Mouse (Mus musculus) heart, postnatal 36 days (tissue): Measurements from ENCODE around the gene AC141477.1. TPM values are rescaled to one million over a fixed set of nuclear protein-coding genes. Genes with fewer than 3 reads are reported as not detected.

Source experiments
- DNase-seq, 2 experiments: peaks; one replicate each; pipeline ENCODE4 v3.0.0; 2021 to 2022
- intact Hi-C: fragments of 180-260 bp; cut with DNase I; formaldehyde crosslinking; loops from one replicate; pipeline ENCODE4 v1.15.1; 2025
- total RNA-seq, 2 experiments: library from RNA; stranded (reverse); gene quantifications; 2 replicates each; pipeline ENCODE4 v1.2.3; 2021

AC141477.1 gene
- total RNA-seq: not detected

DNA sequence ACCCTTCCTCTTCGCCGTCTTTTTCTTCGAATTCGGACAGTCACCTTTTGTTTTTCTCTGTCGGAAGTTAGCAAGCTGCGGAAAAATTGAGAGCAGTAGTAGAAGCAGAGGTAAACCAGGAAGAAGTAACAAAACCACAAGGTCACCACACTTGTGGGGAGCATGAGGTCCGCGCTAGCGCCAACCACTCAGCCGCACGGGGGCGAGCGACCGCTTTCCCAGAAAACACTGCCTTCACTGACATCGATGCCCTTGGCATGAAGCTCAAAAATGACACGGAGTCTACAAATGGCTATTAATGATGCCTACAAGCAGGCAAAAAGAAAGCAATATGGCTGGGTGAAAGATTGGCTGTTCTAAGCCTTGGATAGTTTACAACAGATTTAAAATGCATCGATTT lies at the start of gene AC141477.1:
Gene AC141477.1, minus strand, starts transcription at position 164 of the 400 bp plus-strand sequence.
- intact Hi-C loops: no loop called here
- no peak for DNase-seq

DNA sequence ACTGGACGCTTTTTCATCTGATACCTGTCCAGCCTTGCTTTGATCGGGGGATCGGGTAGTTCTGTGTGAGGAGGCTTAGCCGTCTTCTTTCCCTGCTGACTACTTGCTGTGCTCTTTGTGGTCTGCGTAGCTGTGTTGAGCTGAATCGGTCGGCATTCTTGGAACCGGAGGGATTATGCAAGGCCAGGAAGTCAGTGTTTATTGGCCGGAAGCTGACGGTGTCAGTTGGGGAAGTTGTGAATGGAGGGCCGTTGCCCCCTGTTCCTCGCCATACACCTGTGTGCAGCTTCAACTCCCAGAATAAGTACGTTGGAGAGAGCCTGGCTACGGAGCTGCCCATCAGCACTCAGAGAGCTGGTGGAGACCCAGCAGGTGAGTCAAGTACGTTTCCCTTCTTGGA lies 49.0 kb upstream of the AC141477.1 start:
- intact Hi-C loops: no loop called here
- no peak for DNase-seq

DNA sequence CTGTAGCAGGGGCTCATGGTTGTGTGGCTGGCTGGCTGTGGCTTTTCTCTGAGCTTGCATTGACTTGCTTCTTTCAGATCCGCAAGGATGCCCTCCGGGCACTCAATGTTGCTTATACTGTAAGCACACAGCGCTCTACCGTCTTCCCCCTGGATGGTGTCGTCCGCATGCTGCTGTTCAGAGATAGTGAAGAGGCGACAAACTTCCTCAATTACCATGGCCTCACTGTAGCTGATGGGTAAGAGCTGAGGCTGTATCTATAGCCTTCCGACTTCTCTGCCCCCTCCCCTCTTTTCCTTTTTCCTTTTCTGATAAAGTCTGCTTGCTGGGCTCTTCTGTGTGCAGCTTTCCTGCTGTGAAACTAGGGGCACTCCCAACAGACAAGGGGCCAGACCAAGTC lies 48.0 kb upstream of the AC141477.1 start:
- intact Hi-C loops: no loop called here
- DNase-seq: no peak

DNA sequence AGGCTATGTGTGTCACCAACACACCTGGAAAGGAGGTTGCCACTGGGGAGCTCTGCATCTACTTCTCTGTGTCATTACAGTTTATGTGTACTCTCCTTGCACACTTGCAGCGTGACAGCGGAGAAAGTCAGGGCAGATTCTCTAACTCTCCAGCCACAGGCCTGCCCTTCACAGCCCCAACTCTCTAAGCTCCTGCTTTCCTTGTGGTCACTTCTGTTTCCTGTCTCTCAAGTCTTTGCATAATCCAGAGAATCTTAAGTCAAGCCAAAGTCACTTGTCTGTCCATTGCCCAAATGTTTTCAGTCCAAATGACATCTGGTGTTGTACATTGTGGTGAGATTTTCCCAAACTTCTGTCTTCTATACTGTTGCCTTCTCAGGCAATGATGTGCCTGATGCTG lies 46.1 kb upstream of the AC141477.1 start:
- intact Hi-C loops: no loop called here
- no peak for DNase-seq

DNA sequence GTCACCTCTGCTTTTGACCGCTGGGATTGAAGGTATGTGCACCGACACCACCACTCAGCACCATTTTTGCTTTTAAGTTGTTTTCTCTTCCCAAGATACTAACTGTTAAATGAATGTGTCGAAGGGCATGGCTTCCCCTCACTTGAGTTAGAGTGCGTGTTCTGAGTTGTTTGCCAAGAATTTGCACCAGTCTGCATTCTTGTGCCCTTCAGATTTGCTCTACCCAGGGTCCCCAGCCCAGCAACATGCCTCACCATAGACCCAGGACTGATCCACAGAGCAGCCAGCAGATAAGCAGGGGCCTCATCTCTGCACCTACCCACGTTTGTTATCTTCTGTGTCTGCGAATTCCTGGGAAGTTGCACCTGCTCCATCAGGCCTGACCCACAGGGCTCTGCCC lies 41.2 kb upstream of the AC141477.1 start:
- DNase-seq: no peak
- intact Hi-C loops: no loop called here

DNA sequence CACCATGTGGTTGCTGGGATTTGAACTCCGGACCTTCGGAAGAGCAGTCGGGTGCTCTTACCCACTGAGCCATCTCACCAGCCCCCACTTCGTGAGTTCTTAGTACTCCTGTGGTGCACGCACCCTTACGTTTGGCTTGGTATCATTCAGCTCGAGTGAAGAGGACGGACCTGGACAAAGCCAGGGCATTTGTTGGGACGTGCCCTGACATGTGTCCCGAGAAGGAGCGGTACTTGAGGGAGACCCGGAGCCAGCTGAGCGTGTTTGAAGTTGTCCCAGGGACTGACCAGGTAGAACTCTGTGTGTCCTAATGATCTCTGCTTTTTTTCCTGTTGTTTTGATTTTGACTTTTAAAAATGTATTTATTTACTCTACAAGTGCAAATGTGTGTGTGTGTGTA lies 40.6 kb upstream of the AC141477.1 start:
- intact Hi-C loops: no loop called here
- DNase-seq: no peak

DNA sequence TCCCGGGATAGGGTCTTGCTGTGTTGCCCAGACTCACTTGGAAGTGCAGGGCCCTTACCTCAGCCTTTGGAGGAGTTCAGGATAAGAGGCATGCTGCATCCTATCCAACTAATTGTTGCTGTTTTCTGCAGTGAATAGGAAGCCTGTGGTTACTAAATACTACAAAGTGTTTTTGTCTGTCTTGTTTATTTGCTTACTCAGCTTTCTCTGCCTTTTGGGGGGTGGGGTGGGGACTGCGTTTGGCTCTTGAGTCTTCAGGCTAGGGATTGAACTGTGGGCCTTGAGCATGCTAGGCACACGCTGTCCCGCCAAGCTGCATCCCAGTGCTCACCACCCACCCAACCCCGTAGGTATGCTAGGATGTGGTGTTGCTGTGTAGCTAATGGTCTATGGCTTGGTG lies 33.5 kb upstream of the AC141477.1 start:
- intact Hi-C loops: no loop called here
- DNase-seq: no peak

DNA sequence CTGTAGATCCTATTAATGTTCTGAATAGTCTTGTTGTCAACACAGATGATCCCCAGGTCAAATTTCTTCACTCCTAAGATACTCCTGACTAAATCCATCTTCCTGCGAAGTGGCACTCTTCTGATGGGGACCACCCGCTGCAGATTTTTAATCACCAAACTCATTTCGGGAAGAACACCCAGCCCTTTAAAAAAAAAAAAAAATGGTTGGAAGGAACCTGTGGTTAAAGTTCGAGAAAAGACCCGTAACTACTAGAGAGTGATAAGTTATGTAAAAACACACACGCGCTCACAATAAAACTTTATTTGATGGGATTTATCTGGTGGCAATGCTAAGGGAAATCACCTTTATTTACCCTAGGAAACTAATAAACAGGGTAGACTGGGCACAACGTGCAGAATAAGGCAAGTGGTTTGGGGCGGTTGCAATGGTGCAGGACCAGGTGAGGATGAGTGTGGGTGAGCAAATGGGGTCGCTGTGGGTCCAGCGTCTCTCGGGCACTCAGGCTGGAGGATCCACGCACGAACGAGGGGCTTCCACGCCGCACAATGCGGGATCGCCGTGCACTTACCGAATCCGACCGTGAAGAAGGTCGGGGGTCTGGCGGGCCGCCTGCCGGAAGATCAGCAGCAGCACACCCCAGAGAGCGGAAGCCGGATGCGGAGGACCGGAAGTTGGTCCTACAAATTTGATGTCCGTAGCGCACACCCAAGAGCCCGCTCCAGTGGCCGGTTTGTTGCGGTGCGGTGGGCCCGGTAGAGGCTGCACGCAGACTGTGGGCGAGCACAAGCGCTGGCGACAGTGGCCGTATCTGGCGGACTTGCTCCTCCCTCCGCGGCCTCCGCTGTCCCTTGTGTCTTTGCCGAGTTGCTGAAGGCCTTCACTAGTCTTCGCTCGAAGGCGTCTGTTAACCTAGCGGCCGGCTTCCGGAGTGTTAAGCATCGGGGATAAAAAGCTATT lies 28.2 kb upstream of the AC141477.1 start, which contains the start of the genes Mcm3ap and Ybey:
Gene Mcm3ap, plus strand, starts transcription at position 725 of the 960 bp plus-strand sequence.
Gene Ybey, minus strand, starts transcription at position 912 of the 960 bp plus-strand sequence.
- intact Hi-C loops: loop anchor here (2.0 to 5.0 kb wide), 2 partner anchors 26 to 264 kb away; partner anchors contain the start of gene Pcnt
- DNase-seq: peak; percentile 86 to 91

DNA sequence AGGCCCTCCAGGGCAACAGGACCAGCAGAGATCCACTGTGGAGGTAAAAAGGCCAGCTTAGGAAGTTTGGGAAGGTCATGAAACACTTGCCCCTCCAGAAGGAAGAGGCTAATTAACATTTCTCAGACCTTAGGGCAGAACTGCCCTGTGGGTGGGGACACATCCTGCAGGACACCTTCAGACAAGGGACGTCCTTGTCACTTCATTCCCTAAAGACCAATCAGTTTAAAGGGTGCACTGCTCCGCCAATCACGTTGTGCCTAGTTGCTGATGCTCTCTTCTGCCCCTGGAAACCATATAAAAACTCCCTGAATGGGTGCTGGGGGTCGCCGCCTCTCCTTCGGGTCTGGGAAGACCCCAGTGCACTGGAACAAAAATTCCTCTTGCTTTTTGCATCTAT lies 22.5 kb upstream of the AC141477.1 start:
- intact Hi-C loops: no loop called here
- no peak for DNase-seq

DNA sequence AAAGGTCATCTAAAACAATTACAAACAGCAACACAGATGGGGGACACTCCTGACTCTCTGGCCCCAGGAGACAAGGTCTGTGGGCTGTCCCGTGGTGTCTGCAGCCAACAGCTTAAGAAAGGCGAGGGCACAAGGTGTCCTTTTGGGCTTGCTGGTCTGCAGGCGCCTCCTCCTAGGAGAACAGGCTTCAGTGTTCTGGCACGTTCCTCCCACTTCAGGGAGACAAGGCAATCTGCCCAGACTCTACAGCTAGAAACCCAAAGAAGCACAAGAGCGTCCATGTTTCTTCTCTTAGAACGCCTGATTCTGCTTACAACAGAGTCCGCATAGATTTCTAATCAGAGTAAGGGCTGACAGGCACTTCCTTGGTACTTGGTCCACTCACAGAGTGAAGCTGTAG lies 22.1 kb upstream of the AC141477.1 start:
- no peak for DNase-seq
- intact Hi-C loops: no loop called here

DNA sequence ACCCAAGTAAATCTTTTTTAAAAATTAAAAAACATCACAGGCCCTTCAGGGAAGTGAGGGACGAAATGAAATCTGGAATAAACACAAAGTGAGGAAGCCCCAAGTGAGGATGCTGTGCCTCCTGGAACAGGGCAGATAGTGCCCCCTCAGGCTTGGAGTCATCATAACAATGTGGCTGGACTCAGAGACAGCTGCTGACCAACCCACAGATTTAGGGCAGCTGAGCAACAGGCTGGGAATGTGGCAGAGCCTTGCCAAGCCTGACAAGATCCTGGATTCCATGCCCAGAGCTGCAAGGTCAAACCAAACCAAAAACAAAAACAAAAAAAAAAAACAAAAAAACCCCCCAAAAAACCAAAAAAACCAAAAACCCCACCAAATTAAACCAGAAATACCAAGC lies 21.0 kb upstream of the AC141477.1 start:
- no peak for DNase-seq
- intact Hi-C loops: no loop called here

DNA sequence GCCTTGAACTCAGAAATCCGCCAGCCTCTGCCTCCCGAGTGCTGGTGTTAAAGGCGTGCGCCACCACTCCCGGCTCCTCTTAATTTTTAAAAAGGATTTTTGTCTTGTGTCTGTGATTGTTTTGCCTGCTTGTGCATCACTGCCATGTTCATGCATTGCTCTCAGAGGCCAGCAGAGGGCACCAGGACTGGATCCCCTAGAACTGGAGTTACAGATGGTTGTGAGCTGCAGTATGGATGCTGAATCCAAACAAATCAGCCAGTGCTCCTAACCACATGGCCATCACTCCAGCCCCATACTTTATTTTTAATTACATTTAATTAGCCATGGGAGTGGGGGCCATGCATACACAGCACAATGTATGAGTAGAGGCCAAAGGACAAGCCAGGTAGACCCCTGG lies 15.0 kb upstream of the AC141477.1 start:
- intact Hi-C loops: loop anchor here (1.0 kb wide), 1 partner anchor 280 kb away; no protein-coding TSS in a partner anchor
- peak; percentile 18 to 56 for DNase-seq

DNA sequence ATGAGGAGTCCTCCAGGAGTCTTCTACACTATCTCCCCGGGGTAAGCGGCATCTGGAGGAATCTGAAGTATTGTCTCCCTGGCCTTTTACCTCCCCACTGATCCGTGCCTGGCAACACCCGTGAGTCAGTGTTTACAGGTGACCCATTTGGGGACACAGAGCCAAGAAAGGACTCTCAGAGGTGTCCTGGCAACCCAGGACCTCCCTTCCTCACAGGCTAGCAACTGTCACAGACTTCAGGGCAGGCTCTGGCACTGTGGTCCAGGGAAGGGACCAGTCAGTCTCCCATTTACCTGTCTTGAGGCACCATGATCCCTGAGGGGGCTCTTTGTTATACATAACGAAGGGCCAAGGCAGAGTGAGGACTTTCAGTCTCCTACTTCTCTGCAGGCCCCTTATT lies 8.6 kb upstream of the AC141477.1 start, which contains the start of gene 2610028H24Rik:
Gene 2610028H24Rik, plus strand, starts transcription at position 231 of the 400 bp plus-strand sequence.
- intact Hi-C loops: loop anchor here (5.0 kb wide), 1 partner anchor 173 kb away; the partner anchor contains the start of gene Col6a2
- no peak for DNase-seq

DNA sequence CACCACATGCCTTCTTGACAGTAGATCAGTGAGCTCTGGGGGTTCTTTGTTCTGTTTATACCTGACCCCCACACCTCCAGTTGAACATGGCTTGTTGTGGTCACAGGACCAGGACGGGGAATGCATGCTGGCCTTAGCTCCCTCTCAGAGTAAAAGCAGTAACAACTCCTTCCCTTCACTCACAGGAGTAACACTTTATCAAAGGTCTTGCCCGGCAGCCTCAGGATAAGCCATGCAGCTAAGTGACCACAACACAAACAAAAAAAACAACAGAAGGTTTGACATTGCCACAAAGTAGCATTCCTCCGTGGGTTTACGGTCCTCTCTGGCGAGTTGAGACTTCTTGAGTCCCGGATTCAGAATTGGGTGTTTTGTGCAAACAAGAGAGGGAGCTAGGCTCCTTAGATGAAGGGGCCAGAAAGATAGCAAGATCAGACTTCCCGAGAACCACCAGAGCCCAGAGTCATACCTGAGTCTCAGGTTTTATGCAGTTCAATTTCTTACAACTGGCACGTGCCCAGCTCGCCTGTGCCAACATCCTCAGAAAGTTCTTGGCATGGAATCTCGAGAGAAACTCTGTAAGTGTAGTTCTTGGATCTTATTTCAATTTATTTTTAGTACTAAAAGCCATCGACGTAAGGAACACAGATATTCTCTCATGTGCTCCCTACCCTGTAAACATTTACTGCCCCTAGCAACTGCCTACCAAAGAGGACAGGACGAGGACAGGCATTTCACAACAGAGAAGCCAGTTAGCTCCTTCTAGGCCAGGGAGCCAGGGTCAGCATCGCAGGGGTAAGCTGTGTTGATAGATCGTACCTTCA lies 7.4 kb upstream of the AC141477.1 start:
- intact Hi-C loops: loop anchor here (5.0 kb wide), 1 partner anchor 175 kb away; the partner anchor contains the start of gene Col6a2
- DNase-seq: peak; percentile 56

DNA sequence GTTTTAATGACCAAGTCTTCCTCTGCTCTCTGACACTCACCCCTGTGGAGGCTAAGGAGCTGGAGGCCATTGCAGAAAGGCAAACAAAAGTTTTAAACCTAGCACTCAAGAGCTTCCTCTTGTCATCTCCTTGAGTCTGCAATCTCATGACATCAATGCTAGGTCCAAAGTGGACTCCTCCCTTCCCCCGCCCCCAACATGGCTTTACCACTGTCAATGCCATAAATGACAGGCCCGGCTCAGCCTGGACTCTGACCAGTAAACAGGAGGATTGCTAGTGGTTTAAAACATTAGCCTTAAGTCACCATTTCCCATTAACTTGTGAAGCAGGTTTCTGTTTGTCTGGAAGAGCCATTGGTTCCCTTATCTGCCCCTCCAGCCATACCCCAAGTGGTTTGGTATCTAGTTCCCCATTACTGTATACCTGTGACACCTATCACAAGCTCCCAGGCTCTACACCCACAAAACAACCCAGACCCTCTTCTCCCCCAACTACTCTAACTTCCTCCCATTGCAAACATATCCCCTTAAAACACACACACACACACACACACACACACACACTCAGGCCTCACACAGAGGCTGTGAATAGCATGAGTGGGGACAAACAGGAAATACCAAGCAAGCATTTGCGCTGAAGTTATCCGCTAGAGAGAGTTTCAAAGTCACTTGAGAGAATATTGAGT lies 5.9 kb upstream of the AC141477.1 start:
- DNase-seq: peak in 1 of 2 experiments; percentile 7
- intact Hi-C loops: loop anchor here (5.0 kb wide), 1 partner anchor 176 kb away; the partner anchor contains the start of gene Col6a2

DNA sequence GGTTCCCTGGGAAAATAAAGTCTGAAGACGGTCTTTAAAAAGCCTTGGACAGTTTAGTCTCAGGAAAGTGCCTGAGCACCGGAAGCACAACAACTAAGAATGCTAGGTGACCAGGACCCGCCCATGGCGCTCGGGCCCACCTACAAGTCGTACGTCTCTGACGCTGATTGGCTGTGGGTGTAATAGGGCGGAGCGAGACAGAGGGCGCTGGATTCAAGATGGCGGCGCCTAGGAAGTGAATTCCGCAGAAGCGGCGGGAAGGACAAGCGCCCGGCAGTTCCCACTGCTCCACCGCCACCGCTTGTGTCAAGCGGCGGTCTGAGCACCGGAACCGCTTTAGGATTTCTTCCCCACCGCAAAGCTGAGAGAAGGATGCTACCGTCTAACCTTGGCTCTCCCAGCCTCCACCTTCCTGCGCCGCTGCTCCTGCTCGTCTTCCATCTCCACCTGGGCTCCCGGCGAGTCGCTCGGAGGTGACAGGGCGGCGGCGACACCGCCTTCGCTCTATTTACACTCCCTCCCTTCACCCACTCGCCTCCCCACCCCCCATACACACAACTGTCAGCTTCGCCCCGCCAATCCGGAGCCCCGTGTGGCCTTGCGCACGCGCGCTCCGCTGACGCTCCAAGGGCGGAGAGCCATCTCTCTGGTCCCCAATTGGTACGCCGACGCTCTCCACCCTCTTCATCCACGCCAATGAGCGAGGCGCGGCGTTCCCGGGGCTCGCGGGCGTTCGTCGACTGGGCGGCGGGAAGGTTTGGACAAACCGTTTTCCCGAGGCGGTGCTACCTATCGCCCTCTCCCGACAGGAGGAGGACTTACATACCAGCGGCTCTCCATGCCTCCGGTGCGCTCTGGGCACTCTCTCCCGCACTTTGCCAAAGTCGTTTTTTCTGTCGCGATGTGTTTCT lies 2.2 kb upstream of the AC141477.1 start, which contains the start of gene Pcnt:
Gene Pcnt, minus strand, starts transcription at position 609 of the 911 bp plus-strand sequence.
- DNase-seq: peak; percentile 96
- intact Hi-C loops: loop anchor here (2.0 kb wide), 1 partner anchor 26 kb away; the partner anchor contains the start of genes Mcm3ap and Ybey

DNA sequence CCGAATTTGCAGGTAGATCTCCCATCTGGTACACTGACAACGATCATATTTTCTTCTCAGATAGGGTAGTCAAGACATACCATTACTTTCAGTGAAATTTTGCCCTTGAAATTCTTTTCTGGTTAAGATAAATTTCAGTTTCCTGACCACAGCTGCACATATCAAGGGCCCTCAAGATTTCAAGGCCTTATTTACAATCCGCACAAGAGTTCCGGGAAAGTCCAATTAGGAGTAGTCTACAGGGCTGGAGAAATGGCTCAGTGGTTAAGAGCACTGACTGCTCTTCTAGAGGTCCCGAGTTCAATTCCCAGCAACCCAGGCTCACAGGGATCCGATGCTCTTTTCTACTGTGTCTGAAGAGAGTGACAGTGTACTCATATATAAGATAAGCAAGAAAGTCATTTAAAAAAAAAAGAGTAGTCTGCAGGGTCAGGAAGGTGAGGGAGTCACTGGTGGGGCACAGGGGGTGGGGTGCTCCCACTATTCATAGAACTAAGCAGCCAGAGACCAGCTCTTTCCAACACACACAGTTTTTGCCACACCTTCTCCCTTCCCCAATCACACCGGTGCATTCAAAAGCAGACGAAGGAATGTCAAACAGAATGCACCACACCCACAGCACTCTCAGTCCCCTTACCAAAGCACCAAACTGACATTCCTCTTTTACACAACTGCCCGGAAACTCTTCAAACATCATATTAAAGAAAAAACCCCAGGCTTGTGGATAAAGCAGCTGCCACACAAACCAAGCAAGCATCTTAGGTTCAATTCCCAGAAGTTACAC lies 945 bp downstream of the AC141477.1 start:
- no peak for DNase-seq
- intact Hi-C loops: no loop called here

DNA sequence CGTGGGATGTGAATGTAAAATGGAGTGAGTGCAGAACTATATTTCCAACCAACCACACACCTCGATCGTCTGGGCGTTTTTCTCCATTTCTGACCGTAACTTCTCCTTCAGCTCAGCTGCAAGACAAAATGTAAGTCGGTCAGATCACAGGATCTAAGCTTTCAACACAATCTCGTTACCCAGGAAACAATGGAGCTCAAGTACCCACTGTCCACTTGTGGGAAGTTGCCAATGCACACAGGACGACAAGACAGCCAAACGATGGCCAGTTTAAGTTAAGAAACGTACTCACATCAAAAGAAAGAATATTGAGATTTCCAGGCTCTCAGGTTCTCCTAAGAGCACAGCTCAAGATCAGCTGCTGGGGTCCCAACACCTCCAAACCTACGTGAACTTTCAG lies 6.3 kb downstream of the AC141477.1 start:
- intact Hi-C loops: no loop called here

More for the DNA sequence above, 6.3 kb downstream of the AC141477.1 start:
- no peak for DNase-seq
